Mouse (Mus musculus) A20 (cell line): Measurements from ENCODE around the gene Selenof.

Experiments used
- DNase-seq: peaks from one replicate; pipeline ENCODE4 v3.0.0-alpha.2; 2011; ENCODE audit warnings: low read depth, low spot score

Gene Selenof

DNA sequence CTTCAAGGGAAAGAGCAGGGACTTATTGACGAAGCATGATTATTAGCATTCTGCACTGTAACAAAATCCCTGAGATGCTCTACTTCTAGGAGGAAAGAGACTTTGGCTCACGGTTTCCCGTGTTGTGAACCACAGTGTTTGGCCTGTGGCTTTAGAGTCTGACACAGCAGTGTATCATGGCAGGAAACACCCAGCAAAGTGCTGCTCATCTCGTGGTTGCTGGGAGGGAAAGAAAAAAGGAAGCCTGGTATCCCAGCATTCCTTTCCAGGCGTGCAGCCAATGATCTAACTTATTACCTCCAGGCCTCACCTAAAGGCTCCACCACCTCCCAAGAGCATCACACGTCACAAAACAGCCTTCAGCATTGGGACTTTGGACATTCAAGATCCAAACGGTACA lies 32.7 kb downstream of the Selenof start:
- DNase-seq, result no peak

DNA sequence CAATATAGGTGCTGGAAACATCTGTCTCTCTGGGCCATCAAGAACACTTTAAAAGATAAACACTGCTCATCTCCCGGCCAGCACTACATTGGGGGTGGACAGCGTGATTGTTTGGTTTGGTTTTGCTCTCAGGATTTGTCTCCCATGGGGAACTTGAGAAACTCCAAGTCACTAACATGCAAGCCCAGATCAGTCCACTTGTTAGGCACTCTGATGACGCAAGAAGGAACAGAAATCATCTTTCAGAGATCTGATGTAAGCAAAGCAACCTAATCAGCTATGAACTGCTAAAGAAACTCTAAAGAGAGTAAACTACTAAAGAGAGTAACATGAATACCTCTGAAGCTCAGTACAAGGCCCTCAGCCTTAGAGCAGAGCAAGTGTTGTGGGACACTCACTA lies 33.5 kb downstream of the Selenof start:
- DNase-seq, result no peak

DNA sequence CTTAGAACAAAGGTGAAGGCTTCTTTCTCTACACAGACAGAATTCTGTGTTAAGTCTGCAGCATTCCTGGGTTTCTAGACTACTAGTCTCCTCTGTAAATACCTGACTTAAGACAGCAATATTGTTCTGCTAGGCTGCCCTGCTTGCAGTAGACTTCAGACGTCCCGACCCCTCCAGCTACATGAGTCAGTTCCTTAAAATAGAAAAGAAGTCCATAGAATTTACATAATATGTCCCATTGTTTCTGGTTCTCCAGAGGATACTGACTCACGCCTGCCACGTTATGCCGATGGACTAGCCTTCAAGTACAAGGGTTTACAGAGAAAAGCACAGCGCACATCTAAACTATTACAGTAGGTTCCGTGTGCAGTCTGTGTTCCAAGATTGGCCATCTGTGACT lies 34.1 kb downstream of the Selenof start:
- no peak for DNase-seq

DNA sequence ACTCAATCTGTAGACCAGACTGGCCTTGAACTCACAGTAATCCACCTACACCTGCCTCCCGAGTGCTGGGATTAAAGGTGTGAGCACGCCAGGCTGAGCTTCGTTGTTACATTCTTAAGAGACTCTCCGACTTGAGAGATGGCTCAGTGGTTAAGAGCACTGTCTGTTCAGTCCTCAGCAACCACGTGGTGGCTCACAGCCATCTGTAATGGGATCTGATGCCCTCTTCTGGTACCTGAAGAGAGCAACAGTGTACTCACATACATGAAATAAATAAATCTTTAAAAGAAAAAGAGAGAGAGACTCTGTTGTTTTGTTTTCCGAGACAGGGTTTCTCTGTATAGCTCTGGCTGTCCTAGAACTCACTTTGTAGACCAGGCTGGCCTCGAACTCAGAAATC lies 35.7 kb downstream of the Selenof start:
- DNase-seq, result peak; percentile 78

DNA sequence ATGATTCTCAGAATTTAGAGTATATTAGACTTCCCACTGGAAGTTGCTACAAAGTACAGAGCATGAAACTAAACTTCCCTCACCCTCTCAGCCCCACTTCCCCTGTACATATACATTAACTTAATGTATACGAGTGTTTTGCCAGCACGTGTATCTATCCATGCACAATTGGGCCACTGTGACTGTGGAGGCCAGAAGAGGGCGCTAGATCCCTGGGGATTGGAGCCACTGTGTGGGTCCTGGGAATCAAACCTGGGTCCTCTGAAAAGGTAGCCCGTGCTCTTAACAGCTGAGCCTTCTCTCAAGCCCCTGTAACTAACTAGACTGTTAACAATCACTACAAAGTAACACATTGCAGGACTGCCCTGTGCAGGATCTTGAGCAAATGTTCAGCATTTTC lies 36.3 kb downstream of the Selenof start:
- DNase-seq, result peak; percentile 30

DNA sequence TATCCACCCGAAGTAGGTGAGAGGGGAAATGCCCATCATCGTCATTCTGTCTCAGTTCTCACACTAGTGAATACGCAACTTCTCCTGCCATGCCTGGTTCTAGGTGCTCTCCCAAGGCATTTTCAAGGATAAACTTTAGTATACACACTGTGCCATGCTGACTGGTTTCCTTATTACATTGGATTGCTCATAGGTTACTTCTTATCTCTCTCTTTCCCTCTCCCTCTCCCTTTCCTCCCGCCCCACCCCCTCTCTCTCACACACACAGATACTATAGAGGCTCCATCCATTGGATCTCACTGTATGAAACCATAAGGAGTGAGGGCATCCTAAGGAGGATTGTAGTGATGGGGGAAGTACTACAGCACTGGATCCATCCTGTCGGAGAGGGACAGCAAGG lies 38.0 kb downstream of the Selenof start:
- DNase-seq, result no peak

DNA sequence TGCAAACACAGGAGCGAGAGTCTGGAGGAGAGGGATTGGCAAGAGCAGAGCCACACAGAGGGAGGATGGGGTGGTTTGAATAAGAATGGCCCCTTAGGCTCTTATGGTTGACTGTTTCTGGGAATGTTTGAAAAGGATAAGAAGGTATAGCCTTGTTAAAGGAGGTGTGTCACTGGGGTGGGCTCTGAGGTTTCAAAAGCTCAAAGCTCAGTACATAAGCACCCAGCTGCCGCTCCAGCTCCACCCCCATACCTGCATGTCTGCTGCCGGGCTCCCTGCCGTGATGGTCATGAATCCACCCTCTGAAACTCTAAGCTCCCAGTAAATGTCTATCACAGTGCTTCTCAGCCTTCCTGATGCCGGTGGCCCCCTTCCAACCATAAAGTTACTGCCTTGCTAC lies 40.7 kb downstream of the Selenof start:
- DNase-seq, result no peak

DNA sequence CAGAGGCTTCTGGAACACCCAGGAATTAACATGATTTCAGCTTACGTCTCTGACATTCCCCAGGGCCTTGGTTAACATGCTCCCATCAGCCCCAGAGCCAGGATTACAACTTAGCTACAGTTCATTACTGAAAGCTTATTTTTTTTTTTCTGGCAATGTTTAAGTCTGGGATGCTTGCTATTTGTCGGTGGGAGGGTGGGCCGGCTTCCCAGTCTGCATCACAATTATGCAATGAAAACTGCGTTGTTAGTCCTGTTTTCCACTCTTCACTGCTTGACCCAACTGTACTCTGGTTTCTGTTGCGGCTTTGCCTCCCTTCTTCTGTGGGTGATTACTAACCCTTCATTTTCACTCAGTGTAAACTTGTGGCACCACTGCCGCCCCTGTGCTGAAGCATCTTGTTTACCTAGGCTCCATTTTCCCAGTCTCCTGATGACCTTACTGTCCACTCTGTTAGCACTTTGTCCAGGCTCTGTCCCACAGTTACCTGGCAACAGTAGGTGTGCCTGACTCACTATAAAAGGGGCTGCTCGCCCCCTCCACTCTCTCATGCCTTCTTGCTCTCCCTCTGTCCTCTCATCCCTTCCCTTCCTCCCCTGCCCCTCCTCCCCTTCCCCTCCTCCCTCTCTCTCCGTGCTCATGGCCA lies 41.6 kb downstream of the Selenof start:
- DNase-seq, result no peak

DNA sequence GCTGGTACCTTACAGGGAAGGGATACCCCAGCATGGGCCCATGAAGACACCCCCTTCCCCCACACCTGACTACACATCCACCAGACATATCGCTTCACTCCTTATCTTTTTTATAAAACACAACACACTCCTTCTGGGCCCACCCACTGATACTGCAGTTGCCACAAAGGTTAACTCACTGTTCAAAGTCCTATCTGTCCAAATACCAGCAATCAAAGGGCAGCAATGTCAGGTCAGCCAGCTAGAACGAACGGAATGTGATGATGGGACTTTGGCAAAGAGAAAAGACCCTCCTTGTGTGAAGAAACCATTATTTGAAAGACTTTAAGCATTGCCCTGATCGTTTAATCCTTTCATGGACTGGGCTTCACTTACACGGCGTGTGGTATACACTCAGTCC lies 42.3 kb downstream of the Selenof start:
- no peak for DNase-seq

DNA sequence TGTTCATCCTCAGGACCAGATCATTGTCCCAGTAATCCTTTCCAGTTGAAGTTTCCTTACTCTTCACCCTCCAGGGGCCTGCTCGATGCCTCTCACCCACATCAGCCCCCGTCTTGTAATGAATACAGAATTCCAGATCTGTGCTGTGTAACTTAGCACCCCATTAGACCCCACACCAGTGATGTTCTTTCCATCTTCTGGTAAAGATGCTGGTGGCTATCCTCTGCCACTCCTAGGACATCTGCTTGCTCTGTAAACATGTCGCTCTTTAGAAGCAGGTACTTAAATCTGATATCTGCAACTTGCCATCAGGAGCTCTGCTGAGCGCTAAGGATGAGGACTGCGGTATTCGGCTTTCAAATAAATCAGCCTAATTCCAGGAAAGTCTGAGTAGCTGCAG lies 44.2 kb downstream of the Selenof start:
- no peak for DNase-seq

DNA sequence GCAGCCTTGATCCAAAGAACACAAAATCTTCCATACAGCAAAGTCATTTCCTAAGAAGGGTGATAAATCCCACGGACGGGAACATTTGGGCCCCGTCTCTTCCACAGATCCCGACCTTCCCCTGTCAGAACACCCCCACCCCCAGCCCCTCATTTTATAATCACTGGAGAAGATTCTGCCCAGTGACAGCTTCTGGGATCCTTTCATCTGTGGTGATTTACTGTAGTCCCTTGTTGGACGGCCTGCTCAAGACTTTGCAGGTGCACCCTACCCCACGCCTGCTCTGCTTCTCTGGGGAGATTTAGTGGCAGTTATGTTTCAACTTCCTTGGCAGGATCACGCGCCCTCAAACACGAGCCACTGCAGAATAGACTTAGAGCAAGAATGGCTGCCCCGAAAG lies 44.6 kb downstream of the Selenof start:
- DNase-seq, result no peak

DNA sequence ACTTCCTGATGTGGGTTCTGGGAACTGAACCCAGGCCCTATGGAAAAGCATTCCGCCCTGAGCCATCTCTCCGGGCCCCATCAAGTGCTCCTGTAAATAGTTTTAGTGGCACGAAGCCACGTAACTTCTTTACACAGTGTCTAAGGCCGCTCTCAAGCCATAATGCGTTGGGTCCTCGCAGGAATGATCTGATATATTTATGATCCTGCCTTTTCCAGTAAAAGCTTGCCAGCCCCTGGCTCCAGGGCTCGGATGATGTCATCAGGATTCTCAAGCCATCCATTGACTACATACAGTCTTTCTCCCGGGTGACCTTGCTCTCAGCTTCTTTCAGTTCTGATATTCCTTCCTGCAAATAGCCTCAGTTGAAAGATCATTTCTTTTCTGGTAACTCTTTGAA lies 45.4 kb downstream of the Selenof start:
- DNase-seq, result no peak

DNA sequence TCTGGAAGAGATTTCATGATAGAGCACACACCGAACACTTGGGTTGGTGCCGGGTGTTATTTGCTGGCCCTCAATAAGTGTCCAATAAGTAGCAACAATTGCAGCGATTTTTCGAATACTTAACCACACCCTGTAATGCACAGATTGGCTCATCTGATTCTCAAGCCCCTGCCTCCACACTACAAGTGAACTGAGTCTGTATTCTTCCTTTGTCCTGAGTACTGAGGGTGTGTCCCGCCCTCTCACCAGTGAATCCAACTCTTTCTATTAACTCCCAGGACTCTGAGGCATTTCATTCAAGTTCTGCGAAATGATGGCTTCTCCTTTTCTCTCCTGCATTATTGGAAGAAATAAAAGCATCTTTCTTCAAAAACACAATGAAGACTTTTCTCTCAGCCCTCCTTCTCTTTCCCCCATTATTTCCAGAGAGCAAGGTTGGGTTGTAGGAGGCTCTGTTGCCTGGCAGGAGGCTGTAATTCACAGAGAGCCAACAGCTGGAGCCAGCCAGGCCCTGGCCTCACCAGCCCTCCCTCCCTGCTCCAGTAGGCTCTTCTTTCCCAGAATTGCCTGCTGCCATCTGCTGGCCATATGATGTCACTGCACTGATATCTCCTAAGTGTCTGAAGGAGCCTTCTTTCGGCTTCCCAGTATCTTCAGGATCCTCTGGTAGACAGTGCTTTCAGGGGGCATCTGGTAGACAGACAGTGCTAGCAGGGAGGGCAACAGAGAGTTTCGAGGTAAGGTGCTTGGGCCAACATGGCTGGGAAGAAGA lies 46.7 kb downstream of the Selenof start:
- peak; percentile 68 for DNase-seq

DNA sequence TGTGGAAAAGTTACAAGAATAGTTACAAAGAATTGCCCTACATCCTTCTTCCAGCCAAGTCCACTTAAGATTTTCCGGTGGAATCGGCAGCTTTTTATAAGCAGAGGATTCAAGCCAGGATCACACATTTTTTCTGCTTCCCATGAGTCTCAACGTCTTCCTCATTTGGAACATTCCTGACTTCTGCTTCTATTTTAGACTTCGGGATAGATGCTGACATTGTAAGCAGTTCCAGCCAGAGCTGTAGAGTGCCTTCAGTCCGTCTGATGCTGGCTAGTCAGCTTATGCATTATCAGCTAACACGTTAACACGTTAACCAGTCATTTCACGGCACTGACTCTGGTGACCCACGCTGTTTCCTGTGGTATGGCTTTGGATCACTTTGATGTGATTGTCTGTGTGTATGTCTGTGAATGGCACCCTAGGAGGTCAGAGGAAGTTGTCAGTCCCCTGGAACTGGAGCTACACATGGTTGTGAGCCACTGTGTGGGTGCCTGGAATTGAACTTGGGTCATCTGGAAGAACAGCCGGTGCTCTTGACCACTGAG lies 47.6 kb downstream of the Selenof start:
- no peak for DNase-seq

DNA sequence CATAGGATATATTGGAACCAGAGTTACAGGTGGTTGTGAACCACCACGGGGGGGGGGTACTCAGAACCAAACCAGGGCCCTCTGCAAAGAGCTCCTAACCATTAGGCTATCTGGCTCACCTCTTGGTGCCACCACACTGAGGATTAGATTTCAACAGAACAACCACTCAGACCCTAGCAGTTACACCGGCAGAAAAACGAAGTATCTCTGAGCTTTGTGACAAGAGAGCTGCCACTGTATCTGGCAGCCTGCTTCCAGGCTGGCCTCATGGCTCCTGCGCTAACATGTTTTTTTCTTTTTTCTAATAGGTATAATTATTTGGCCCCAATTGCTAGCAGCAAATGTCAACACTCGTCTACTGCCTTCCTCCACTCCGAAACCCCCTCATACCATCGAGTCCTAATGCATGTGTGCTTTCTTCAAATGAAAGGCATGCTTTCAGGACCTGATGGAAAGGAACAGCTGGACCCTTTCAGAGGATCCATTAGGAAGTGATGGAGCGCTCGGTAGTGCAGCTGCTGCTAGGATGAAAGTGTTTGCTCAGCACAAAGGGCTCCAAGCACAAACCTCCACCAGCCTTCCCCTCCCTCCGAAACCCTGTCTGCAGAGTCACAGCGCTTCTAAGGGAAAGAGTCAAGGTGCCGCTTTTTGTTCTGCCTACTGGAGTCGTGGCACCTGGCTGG lies 53.0 kb downstream of the Selenof start:
- no peak for DNase-seq

DNA sequence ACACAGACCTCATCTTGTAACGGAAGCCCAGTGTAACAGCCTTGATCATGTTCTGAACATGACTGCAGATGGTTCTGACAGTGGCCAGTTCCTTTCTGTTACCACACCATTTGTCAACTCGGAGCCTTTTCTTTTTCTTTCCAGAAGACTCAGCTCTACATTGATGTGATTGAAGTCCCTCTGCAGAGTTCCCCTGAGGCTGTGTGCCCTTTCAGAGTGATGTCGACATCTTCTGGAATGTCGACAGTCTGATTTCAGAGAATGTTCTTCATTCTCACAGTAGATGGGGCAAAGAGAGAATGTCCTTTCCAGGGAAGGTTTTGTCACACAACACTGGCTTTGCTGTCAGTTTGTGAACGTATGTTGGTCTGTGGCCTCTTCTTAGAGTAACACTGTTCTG lies 55.6 kb downstream of the Selenof start:
- DNase-seq, result no peak

DNA sequence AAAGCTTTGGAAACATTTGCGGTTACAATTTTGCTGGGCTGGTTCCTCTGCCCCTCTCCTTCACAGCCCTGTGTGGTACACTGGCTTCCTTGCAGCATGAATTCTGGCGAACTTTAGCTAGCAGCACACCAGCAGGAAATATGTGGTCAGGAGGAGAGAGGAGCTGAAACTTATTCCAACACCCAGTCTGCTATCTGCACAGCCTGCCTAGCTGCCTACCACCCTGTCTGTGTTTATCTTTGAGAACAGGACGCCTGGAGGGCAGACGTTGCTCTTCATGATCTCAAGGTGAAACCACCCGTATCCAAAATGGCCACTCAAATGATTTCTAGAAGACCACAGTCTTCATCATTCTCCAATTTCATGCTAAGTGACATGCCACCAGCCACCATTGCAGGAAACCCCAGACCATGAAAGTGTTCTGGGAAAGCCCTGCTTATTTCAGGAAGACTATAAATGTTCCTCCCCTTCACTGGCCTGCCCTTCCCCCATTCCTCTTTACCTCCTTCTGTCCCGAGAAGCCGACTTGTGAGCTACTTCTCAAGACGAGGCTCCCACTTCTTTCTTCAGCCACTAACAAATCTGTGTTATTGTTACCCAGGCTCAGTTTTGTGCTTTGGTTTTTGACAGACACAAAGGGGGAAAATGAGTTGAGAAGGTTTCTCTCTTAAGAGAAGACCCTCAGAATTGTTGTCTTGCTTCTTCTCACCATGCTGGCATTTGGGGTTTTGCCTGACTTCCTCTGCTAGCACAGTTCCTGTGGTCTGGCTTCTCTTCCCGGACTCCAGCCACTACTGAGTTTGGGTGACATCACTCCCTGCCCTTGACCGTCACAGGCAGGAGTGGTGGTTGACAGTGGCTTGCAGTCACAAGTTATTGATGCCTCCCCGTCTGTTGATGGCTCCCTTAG lies 58.2 kb downstream of the Selenof start:
- no peak for DNase-seq

DNA sequence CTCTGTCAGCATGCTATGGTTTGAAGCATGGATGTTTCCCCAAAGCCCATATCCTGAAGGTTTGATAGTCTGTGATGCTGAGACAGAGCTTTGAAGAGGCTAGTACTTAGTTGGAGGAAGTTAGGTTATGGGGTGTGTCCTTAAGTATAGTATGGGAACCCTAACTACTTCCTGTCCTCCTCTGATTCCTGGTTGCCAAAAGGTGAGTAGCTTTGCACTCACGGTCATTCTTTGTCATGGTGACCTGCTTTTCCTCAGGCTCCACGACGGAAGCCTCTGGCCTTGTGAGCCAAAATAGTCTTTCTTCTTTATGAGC lies 58.8 kb downstream of the Selenof start:
- DNase-seq, result no peak

DNA sequence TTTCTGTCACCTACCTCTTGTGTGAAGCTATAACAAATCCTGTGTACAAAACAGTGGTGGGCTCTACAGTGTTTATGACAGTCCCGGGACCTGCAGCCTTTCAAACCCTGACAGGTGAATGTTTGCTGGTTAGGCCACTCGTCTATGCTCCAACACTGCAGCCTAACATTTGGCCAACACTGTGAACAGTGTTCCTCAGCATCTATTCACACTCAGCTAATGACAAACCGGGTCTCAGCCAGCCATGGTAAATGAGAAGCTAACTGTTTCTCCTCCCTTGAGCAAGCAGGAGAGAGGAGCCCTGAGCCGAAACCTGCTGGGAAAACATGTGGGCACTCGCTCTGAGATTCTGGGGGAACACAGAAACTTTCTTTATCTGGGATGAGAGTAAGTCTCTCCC lies 65.1 kb downstream of the Selenof start:
- DNase-seq, result no peak

DNA sequence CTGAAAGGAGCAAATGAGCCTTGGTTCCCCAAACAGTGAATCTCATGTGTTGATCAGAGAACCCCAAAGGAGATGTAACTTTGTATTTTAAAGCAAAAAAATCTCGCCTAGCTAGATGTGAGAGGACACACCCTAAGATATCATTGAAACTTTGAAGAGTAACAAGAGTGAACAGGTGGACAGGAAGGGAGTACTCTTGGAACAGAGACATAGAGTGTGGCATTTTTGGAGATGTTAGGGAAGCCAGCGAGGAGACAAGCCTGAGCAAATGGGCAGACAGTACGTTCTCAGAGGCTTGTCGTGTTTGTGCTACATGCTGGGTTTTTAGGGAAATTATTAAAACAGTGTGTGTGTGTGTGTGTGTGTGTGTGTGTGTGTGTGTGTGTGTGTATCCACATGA lies 68.0 kb downstream of the Selenof start:
- DNase-seq, result no peak

DNA sequence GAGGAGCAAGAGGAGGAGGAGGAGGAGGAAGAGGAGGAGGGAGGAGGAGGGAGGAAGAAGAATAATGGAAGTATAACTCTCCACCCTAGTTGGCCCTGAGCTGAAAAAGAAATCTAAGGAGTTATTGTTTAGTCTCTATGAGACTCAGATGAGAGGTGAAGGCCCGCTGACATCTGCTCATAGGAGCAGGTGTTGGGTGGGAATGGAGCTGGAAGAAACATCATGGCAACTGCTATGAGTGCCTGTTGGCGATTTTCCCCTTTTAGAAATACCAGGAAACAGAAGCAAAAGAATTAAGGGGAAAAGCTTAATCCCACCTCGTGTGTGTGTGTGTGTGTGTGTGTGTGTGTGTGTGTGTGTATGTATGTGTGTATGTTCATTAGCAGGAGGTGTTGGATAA lies 69.3 kb downstream of the Selenof start:
- DNase-seq, result no peak

DNA sequence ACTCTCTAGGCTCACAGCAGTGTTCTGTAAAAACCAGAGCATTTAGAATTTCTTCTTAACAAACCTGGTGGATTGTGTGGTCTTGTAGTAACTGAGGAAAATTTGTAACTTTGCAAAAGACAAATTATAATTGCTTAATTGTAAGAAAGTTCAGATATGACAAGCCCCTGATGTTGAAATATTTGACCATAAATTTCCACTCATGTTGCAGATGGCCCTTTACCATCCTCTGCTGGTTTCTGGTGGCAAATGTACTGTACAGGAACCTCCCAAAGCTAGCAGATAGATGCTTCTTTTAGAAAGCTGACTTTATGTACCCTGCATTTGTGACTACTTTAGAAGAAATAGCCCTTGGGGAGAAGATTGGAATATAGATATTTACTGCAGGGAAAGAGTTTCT lies 69.9 kb downstream of the Selenof start:
- no peak for DNase-seq
